Mouse (Mus musculus) liver, embryonic 14.5 days (tissue): ENCODE data around the gene Pde11a. TPM values are rescaled to one million over a fixed set of nuclear protein-coding genes. Genes with fewer than 3 reads are reported as not detected.

ENCODE experiments used
- ATAC-seq: fragments of 200-750 bp; cut with Nextera tagmentation; 2 replicates; pipeline ENCODE4 v1.8.0; 2017; ENCODE audit warnings: moderate number of reproducible peaks, mild to moderate bottlenecking, moderate library complexity; ENCODE audit not compliant: insufficient read depth
- DNase-seq, 3 experiments: peaks; one replicate each; pipeline ENCODE4 v3.0.0-alpha.2; 2012 to 2013; ENCODE audit warnings: low read depth in 3 of 3, low spot score in 3 of 3
- H3K27ac ChIP-seq: fragments of 300-500 bp; sonication (generic); 2 replicates; pipeline ENCODE4 v1.5.1; 2014; ENCODE audit warnings: moderate library complexity, mild to moderate bottlenecking, control low read depth, inconsistent platforms
- H3K27me3 ChIP-seq: fragments of 300-500 bp; sonication (generic); 2 replicates; pipeline ENCODE4 v1.6.1; 2014; ENCODE audit warnings: mild to moderate bottlenecking, low read length, moderate library complexity; ENCODE audit not compliant: control insufficient read depth, insufficient read depth
- H3K36me3 ChIP-seq: fragments of 300-500 bp; sonication (generic); replicated peaks from 2 replicates; pipeline ENCODE4 v1.6.1; 2014; ENCODE audit warnings: low read depth; ENCODE audit not compliant: control insufficient read depth, insufficient read depth
- H3K4me1 ChIP-seq, 2 experiments: fragments of 200-500 bp in 1 of 2; fragments of 300-500 bp in 1 of 2; sonication (generic) in 1 of 2; replicated peaks; 2 replicates each; pipeline ENCODE4 v1.6.1; 2012 to 2014; ENCODE audit warnings: antibody characterized with exemption in 1 of 2, inconsistent platforms in 1 of 2, low read length in 1 of 2; ENCODE audit not compliant: control insufficient read depth in 2 of 2, insufficient read depth in 2 of 2
- H3K4me2 ChIP-seq: fragments of 300-500 bp; sonication (generic); 2 replicates; pipeline ENCODE4 v1.6.1; 2014; ENCODE audit warnings: low read depth, mild to moderate bottlenecking, control low read depth, moderate library complexity
- H3K4me3 ChIP-seq, 2 experiments: fragments of 200-500 bp in 1 of 2; fragments of 300-500 bp in 1 of 2; sonication (generic) in 1 of 2; 2 replicates each; pipeline ENCODE4 v1.5.1; 2012 to 2014; ENCODE audit warnings: low read depth in 2 of 2, low read length in 2 of 2, mild to moderate bottlenecking in 2 of 2, control low read depth in 1 of 2, inconsistent platforms in 1 of 2, moderate library complexity in 1 of 2; ENCODE audit not compliant: insufficient read depth in 1 of 2
- H3K9ac ChIP-seq: fragments of 300-500 bp; sonication (generic); replicated peaks from 2 replicates; pipeline ENCODE4 v1.6.1; 2014; ENCODE audit warnings: mild to moderate bottlenecking, control low read depth, moderate library complexity
- H3K9me3 ChIP-seq: fragments of 300-500 bp; sonication (generic); 2 replicates; pipeline ENCODE4 v1.6.1; 2016; ENCODE audit warnings: low read length, mixed read lengths; ENCODE audit not compliant: control insufficient read depth
- CTCF ChIP-seq: IDR thresholded peaks from 2 replicates; pipeline ENCODE4 v1.5.1; 2016; ENCODE audit warnings: antibody characterized with exemption, low read depth, control low read depth
- EP300 ChIP-seq: IDR thresholded peaks from 2 replicates; pipeline ENCODE4 v1.6.1; 2016; ENCODE audit warnings: antibody characterized with exemption, low read depth
- WGBS: fragments of 180-500 bp; shearing (Covaris S2); extraction: QIAGEN DNeasy Blood & Tissue Kit; methylation state at CpG from one replicate; pipeline ENCODE4 v1.1.7; 2014; ENCODE audit not compliant: insufficient replicate concordance; 5-methylcytosine and 5-hydroxymethylcytosine counted together
- polyA plus RNA-seq, 2 experiments: library from polyadenylated mRNA; depleted of rRNA in 1 of 2; stranded (reverse) in 1 of 2; unstranded in 1 of 2; fragments of >200 nt; fragmentation: Nextera tagmentation in 1 of 2; extraction: Ambion mirVana in 1 of 2; gene quantifications; 2 replicates each; pipeline versions ENCODE4 v1.2.1 to v1.2.3; 2012 to 2014

Pde11a gene
- polyA plus RNA-seq, 2 experiments, result 0.01 TPM; not detected in 1

GRCm38 (mm10) chr2:76015460-76015859 is 323.1 kb downstream of the Pde11a start:
- Histone ChIP-seq H3K36me3 (no peaks in the 10 kb centered on the region), H3K9me3 (no peaks in the 10 kb centered on the region), H3K9ac (no peak overlapping the region), H3K27ac (no peak overlapping the region), H3K4me1 (no peaks in the 10 kb centered on the region), H3K27me3 (no peaks in the 10 kb centered on the region), H3K4me3 (no peak overlapping the region), H3K4me2 (no peak overlapping the region)
- 70% methylated on average over 7 of the region's 7 CpGs for WGBS
- ATAC-seq (no peak), DNase-seq (no peak)
- TF ChIP-seq EP300 (no peak), CTCF (no peak)

- H3K36me3 ChIP-seq, result no peaks in the 10 kb centered on the region
- H3K27ac ChIP-seq, result no peak overlapping the region
- ATAC-seq, result no peak
- H3K9ac ChIP-seq, result no peak overlapping the region
- no peaks in the 10 kb centered on the region for H3K27me3 ChIP-seq
- no peaks in the 10 kb centered on the region for H3K9me3 ChIP-seq
- WGBS, result 57% methylated on average over 3 of the region's 3 CpGs
- no peak for DNase-seq
- H3K4me2 ChIP-seq, result no peak overlapping the region
- H3K4me3 ChIP-seq, result no peak overlapping the region
- H3K4me1 ChIP-seq, result no peaks in the 10 kb centered on the region
- no peak for TF ChIP-seq EP300
- no peak for TF ChIP-seq CTCF
These were observed 323.9 kb downstream of the Pde11a start for GRCm38 (mm10) chr2:76014659-76015058.

- Histone ChIP-seq H3K9me3 (no peaks in the 10 kb centered on the region), H3K9ac (no peak overlapping the region), H3K36me3 (no peaks in the 10 kb centered on the region), H3K27me3 (no peaks in the 10 kb centered on the region), H3K4me1 (no peaks in the 10 kb centered on the region), H3K4me3 (no peak overlapping the region), H3K27ac (no peak overlapping the region), H3K4me2 (no peak overlapping the region)
- no peak for ATAC-seq
- no peak for DNase-seq
- WGBS, result 32% methylated on average over 4 of the region's 4 CpGs
- TF ChIP-seq EP300 (no peak), CTCF (no peak)
These were observed 332.4 kb downstream of the Pde11a start for GRCm38 (mm10) chr2:76006194-76006593.

GRCm38 (mm10) chr2:76002899-76003298 is 335.7 kb downstream of the Pde11a start:
- Histone ChIP-seq H3K36me3 (no peaks in the 10 kb centered on the region), H3K4me2 (no peak overlapping the region), H3K27ac (no peak overlapping the region), H3K27me3 (no peaks in the 10 kb centered on the region), H3K9ac (no peak overlapping the region), H3K9me3 (no peaks in the 10 kb centered on the region), H3K4me1 (peaks cover 0 to 3% of the 10 kb centered on the region in 2 experiments; a peak in 1 of 4 replicates), H3K4me3 (no peak overlapping the region)
- TF ChIP-seq CTCF (no peak), EP300 (no peak)
- ATAC-seq (no peak), DNase-seq (no peak)
- 59% methylated on average over 9 of the region's 9 CpGs for WGBS

- Histone ChIP-seq H3K36me3 (no peaks in the 10 kb centered on the region), H3K9me3 (no peaks in the 10 kb centered on the region), H3K4me1 (peaks cover 0 to 3% of the 10 kb centered on the region in 2 experiments; a peak in 1 of 4 replicates), H3K27ac (no peak overlapping the region), H3K27me3 (no peaks in the 10 kb centered on the region), H3K4me3 (no peak overlapping the region), H3K4me2 (no peak overlapping the region), H3K9ac (no peak overlapping the region)
- TF ChIP-seq EP300 (no peak), CTCF (peak; percentile 87)
- WGBS, result 24% methylated on average over 8 of the region's 8 CpGs
- no peak for ATAC-seq
- DNase-seq, result peak in 1 of 3 experiments; percentile 11
These were observed 337.2 kb downstream of the Pde11a start for GRCm38 (mm10) chr2:76001392-76001791.
